Mouse (Mus musculus): ENCODE data around the gene Bbof1. TPM values are rescaled to one million over a fixed set of nuclear protein-coding genes. Genes with fewer than 3 reads are reported as not detected.
A peak's percentile ranks its signal among the peaks of the same experiment; 100 is the strongest.

Bbof1 gene
- total and polyA plus RNA-seq, 3 experiments = 0.31 to 2.0 (median 1.7) TPM

- 74% methylated on average over 8 of the region's 8 CpGs for WGBS
- no peaks in the 10 kb centered on the region for H3K27me3 ChIP-seq (ENCODE audit: control insufficient read depth, insufficient read depth, low read length)
- peak overlapping the region; percentile 53 for H3K27ac ChIP-seq
- H3K4me3 ChIP-seq = no peak overlapping the region
- intact Hi-C loops (cut with DNase I) = no loop called here
- H3K9ac ChIP-seq (ENCODE audit: low read depth, low read length) = no peak overlapping the region
- no peaks in the 10 kb centered on the region for H3K79me2 ChIP-seq (replicated peaks; ENCODE audit: control insufficient read depth, insufficient read depth, low read length)
- H3K4me1 ChIP-seq (ENCODE audit: control insufficient read depth, insufficient read depth, low read length) = peaks cover 5% of the 10 kb centered on the region
- no peak for DNase-seq
- H3K36me3 ChIP-seq (ENCODE audit: control insufficient read depth, insufficient read depth, low read length) = no peaks in the 10 kb centered on the region; the same call in none of the 2 replicates
- TF ChIP-seq CTCF (IDR thresholded peaks at IDR 0.05) (no peak), EP300 (IDR thresholded peaks at IDR 0.05; ENCODE audit: insufficient read depth, low read depth, low read length) (no peak), POLR2A (IDR thresholded peaks at IDR 0.05; ENCODE audit: insufficient read depth, low read depth, low read length) (no peak)
Measured at GRCm38 (mm10) chr12:84388097-84388496, 20.8 kb upstream of the Bbof1 start.

DNA sequence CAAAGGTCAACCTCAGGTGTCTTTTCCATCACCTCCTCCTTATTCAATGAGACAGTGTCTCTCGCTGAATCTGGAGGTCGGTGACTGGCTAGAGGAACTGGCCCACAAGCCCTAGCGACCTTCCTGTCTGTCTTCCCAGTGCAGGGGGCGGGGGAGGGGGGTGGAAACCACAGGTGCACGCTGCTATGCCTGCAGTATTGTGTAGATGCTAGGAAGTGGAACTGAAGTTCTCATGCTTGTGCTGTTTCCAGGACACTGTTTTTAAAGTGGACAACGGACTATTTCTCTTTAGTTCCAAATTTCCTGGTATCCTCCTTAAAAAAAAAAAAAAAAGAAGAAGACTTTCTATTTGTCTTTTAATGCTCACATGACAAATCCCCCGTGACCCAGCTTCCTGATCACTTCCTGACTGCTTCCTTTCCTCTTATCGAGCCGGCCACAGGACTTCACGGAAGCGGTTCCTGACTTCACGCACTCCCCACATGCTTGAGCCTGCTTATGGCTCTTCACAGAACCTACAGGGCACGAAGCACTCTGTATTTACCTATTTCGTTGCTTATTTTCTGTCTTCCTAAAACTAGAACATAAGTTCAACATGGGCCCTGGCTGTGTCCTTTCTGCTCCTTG is 20.0 kb upstream of the Bbof1 start:
- H3K4me1 ChIP-seq (ENCODE audit: control insufficient read depth, insufficient read depth, low read length) = peaks cover 5% of the 10 kb centered on the region
- DNase-seq = no peak
- H3K27ac ChIP-seq = peak overlapping the region; percentile 53
- H3K4me3 ChIP-seq = no peak overlapping the region
- no peaks in the 10 kb centered on the region; the same call in none of the 2 replicates for H3K36me3 ChIP-seq (ENCODE audit: control insufficient read depth, insufficient read depth, low read length)
- H3K9ac ChIP-seq (ENCODE audit: low read depth, low read length) = no peak overlapping the region
- H3K79me2 ChIP-seq (replicated peaks; ENCODE audit: control insufficient read depth, insufficient read depth, low read length) = no peaks in the 10 kb centered on the region
- 49% methylated on average over 14 of the region's 14 CpGs for WGBS
- TF ChIP-seq EP300 (IDR thresholded peaks at IDR 0.05; ENCODE audit: insufficient read depth, low read depth, low read length) = no peak
- no peak for TF ChIP-seq CTCF (IDR thresholded peaks at IDR 0.05)
- TF ChIP-seq POLR2A (IDR thresholded peaks at IDR 0.05; ENCODE audit: insufficient read depth, low read depth, low read length) = no peak
- H3K27me3 ChIP-seq (ENCODE audit: control insufficient read depth, insufficient read depth, low read length) = no peaks in the 10 kb centered on the region
- intact Hi-C loops (cut with DNase I) = no loop called here

DNA sequence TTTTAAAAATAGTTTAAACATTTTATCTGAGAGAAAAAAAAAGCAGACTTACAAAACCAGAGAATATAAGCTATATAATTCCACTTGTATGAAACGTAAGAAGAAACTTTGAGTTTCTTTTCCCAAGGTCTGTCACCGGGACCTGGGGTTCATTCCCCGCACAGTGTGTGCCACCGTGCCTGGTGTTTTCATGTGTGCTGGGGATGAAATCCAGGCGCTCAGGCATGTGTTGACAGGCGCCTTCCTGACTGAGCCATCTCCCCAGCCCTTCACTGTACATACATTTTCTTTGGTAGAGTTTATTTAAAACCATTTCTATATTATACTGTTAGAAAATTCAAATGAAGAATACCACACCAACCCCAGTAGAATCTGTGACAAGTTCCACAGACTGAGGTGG is 18.5 kb upstream of the Bbof1 start:
- WGBS = 37% methylated on average over 6 of the region's 6 CpGs

DNA sequence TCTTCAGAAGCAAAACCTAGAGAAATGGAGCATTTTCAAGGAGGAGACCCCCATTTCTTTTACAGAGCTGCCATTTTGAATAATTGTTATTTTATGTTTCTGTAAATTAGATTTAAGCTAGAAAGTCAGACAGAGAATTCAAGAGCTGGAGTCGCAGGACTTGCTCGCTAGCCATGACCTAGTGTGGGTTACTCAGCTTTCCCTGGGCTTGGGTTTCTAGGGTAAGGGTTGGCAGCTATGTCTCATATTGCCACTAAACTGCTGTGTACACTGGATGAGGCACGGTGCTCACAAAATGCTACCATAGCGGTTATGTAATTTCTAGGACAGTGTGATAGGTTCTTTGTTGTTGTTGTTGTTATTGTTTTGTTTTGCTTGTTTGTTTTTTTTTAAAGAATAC is 16.2 kb upstream of the Bbof1 start:
- no peak overlapping the region for H3K4me3 ChIP-seq
- H3K9ac ChIP-seq (ENCODE audit: low read depth, low read length) = no peak overlapping the region
- no peak overlapping the region for H3K27ac ChIP-seq
- peaks cover 3% of the 10 kb centered on the region for H3K4me1 ChIP-seq (ENCODE audit: control insufficient read depth, insufficient read depth, low read length)
- 97% methylated on average over 4 of the region's 4 CpGs for WGBS
- intact Hi-C loops (cut with DNase I) = no loop called here
- no peaks in the 10 kb centered on the region; the same call in 1 of the 2 replicates for H3K36me3 ChIP-seq (ENCODE audit: control insufficient read depth, insufficient read depth, low read length)
- TF ChIP-seq EP300 (IDR thresholded peaks at IDR 0.05; ENCODE audit: insufficient read depth, low read depth, low read length) (no peak), POLR2A (IDR thresholded peaks at IDR 0.05; ENCODE audit: insufficient read depth, low read depth, low read length) (no peak), CTCF (IDR thresholded peaks at IDR 0.05) (no peak)
- H3K79me2 ChIP-seq (replicated peaks; ENCODE audit: control insufficient read depth, insufficient read depth, low read length) = no peaks in the 10 kb centered on the region
- no peak for DNase-seq
- no peaks in the 10 kb centered on the region for H3K27me3 ChIP-seq (ENCODE audit: control insufficient read depth, insufficient read depth, low read length)

More for the DNA sequence above, 18.5 kb upstream of the Bbof1 start:
- intact Hi-C loops (cut with DNase I) = no loop called here
- Histone ChIP-seq H3K79me2 (replicated peaks; ENCODE audit: control insufficient read depth, insufficient read depth, low read length) (no peaks in the 10 kb centered on the region), H3K4me3 (no peak overlapping the region), H3K36me3 (ENCODE audit: control insufficient read depth, insufficient read depth, low read length) (no peaks in the 10 kb centered on the region; the same call in none of the 2 replicates), H3K9ac (ENCODE audit: low read depth, low read length) (no peak overlapping the region), H3K4me1 (ENCODE audit: control insufficient read depth, insufficient read depth, low read length) (peaks cover 3% of the 10 kb centered on the region), H3K27ac (peak overlapping the region; percentile 23), H3K27me3 (ENCODE audit: control insufficient read depth, insufficient read depth, low read length) (no peaks in the 10 kb centered on the region)
- no peak for TF ChIP-seq CTCF (IDR thresholded peaks at IDR 0.05)
- no peak for TF ChIP-seq POLR2A (IDR thresholded peaks at IDR 0.05; ENCODE audit: insufficient read depth, low read depth, low read length)
- 0 out of 2 replicates have a peak, but pooled peaks have one; percentile 14 for TF ChIP-seq EP300 (IDR thresholded peaks at IDR 0.05; ENCODE audit: insufficient read depth, low read depth, low read length)
- DNase-seq = no peak

DNA sequence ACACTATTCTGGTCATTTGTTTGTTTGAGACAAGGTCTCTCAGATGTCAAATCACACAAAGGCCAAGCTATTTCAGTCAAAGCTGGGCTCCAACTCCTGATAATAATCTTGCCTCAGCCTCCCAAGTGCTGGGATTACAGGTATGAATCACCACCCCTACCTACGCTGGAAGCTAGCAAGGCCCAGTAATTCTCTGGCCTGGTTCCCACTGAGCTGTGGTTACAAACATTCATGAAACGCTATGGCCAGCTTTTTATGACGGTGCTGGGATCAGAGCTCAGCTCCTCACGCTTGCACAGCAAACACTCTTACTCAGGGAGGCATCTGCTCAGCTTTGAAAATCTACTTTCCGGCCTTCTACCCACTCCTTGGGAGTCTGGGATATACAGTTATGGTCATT is 15.0 kb upstream of the Bbof1 start:
- Histone ChIP-seq H3K36me3 (ENCODE audit: control insufficient read depth, insufficient read depth, low read length) (no peaks in the 10 kb centered on the region), H3K79me2 (replicated peaks; ENCODE audit: control insufficient read depth, insufficient read depth, low read length) (no peaks in the 10 kb centered on the region), H3K9ac (ENCODE audit: low read depth, low read length) (no peak overlapping the region), H3K4me3 (no peak overlapping the region), H3K27ac (no peak overlapping the region), H3K4me1 (ENCODE audit: control insufficient read depth, insufficient read depth, low read length) (no peaks in the 10 kb centered on the region), H3K27me3 (ENCODE audit: control insufficient read depth, insufficient read depth, low read length) (no peaks in the 10 kb centered on the region)
- intact Hi-C loops (cut with DNase I) = no loop called here
- no peak for DNase-seq
- 83% methylated on average over 5 of the region's 5 CpGs for WGBS
- no peak for TF ChIP-seq POLR2A (IDR thresholded peaks at IDR 0.05; ENCODE audit: insufficient read depth, low read depth, low read length)
- TF ChIP-seq CTCF (IDR thresholded peaks at IDR 0.05) = no peak
- no peak for TF ChIP-seq EP300 (IDR thresholded peaks at IDR 0.05; ENCODE audit: insufficient read depth, low read depth, low read length)

- Histone ChIP-seq H3K4me3 (no peak overlapping the region), H3K36me3 (ENCODE audit: control insufficient read depth, insufficient read depth, low read length) (no peaks in the 10 kb centered on the region), H3K27me3 (ENCODE audit: control insufficient read depth, insufficient read depth, low read length) (no peaks in the 10 kb centered on the region), H3K9ac (ENCODE audit: low read depth, low read length) (no peak overlapping the region), H3K79me2 (replicated peaks; ENCODE audit: control insufficient read depth, insufficient read depth, low read length) (no peaks in the 10 kb centered on the region), H3K4me1 (ENCODE audit: control insufficient read depth, insufficient read depth, low read length) (no peaks in the 10 kb centered on the region), H3K27ac (no peak overlapping the region)
- intact Hi-C loops (cut with DNase I) = no loop called here
- 91% methylated on average over 14 of the region's 14 CpGs for WGBS
- TF ChIP-seq EP300 (IDR thresholded peaks at IDR 0.05; ENCODE audit: insufficient read depth, low read depth, low read length) (no peak), POLR2A (IDR thresholded peaks at IDR 0.05; ENCODE audit: insufficient read depth, low read depth, low read length) (no peak), CTCF (IDR thresholded peaks at IDR 0.05) (no peak)
- DNase-seq = no peak
Measured at GRCm38 (mm10) chr12:84396947-84397679, 11.8 kb upstream of the Bbof1 start.
